Mouse (Mus musculus): Measurements from ENCODE around the gene Hacl1. TPM values are rescaled to one million over a fixed set of nuclear protein-coding genes. Genes with fewer than 3 reads are reported as not detected.
A peak's percentile ranks its signal among the peaks of the same experiment; 100 is the strongest.

The Hacl1 gene
- polyA plus RNA-seq, 1 experiment, result 4.3 TPM

DNA sequence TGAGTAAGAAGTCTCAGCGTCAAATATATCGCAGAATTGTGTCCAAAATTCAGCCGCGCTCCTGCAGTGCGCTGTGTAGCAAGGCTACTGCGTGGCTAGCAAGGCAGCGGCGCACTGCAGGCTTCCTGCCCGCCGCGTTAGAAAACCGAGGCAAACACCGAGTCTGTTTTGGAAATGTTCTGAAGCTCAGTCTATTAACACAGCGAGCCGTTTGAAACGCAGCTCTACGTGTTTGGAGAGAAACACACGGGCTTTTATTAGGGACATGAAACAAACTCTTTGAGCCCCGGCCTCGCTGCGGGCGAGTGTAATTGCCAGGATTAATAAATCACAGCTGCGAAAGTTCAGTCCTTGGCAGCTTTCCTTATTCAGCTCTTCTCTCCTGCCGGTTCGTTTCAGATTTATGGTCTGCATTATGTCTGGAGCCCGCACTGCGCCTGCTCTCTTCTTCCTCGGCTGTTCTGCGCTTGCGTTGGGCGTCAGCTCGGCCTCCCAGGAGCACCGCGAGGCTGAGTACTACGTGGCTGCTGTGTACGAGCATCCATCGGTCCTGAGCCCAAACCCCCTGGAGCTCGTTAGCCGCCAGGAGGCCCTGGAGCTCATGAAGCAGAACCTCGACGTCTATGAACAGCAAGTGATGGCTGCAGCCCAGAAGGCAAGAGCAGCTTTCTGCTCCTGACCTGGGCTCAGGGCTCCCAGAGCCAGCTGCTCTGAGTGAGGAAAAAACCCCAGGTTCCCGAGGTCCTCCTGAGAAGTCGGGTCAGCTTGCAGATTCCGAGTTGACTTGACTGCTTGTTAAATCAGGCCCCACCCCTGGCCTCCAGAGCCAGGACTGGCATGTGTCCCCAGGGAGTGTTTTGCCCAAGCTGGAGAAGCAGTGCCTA lies 20.8 kb upstream of the Hacl1 start:
- H3K4me3 ChIP-seq (ENCODE audit: low read depth, low read length), result peak overlapping the region; percentile 58
- WGBS, result 1% methylated on average over 44 of the region's 44 CpGs
- H3K36me3 ChIP-seq (ENCODE audit: control insufficient read depth, insufficient read depth, low read length), result no peaks in the 10 kb centered on the region
- TF ChIP-seq POLR2A (IDR thresholded peaks at IDR 0.05; ENCODE audit: low read depth, low read length) (no peak; the same call in 1 of the 2 replicates), CTCF (IDR thresholded peaks at IDR 0.05; ENCODE audit: extremely low read depth, insufficient read length, insufficient replicate concordance, low read depth, low read length) (no peak)
- H3K4me1 ChIP-seq (ENCODE audit: control insufficient read depth, insufficient read depth, insufficient read length, low read length), result peaks cover 13% of the 10 kb centered on the region; the same call in 1 of the 2 replicates
- peak overlapping the region; percentile 86 for H3K27ac ChIP-seq (ENCODE audit: insufficient read depth, low read depth, low read length)
- no peaks in the 10 kb centered on the region for H3K27me3 ChIP-seq (ENCODE audit: control insufficient read depth, insufficient read depth, low read length)

DNA sequence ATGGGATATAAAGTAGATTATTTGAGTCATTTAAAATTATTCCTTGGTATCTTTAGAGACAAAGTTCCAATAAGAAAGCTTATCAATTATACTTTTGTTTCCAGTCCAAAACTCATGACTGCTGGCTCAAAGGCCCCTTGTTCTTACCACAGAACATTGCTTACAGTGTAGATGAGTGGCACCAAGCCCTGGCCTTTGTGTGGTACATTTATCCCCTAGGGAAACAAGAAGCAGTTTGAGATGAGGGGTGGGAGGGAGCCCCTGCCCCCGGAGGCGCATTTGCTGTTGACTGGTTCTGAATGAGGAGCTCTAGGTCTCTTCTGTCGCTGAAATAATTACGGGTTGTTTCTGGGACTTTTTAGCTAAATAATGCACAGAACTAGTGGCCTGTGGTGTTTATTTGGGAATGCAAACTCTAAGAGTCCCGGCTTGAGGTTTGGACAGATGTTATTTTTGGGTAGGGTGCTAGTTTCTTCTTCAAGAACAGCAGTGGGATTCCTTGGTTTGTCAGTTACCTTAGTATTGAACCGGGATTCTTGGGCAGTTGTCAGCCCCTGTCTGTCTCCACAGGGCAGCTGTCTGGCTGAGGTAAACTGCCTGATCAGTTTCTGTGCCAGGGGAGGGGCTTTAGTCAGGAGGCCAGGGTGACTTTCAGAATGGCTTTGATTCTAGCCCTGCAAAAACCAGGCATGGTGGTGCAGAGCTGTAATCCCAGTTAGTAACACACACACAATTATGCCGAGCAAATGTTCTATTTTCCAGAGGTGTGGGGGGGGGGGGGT lies 19.4 kb upstream of the Hacl1 start:
- TF ChIP-seq POLR2A (IDR thresholded peaks at IDR 0.05; ENCODE audit: low read depth, low read length), result no peak
- peak overlapping the region; percentile 68 for H3K27ac ChIP-seq (ENCODE audit: insufficient read depth, low read depth, low read length)
- H3K4me1 ChIP-seq (ENCODE audit: control insufficient read depth, insufficient read depth, insufficient read length, low read length), result peaks cover 13% of the 10 kb centered on the region; the same call in 1 of the 2 replicates
- WGBS, result 77% methylated on average over 7 of the region's 7 CpGs
- H3K36me3 ChIP-seq (ENCODE audit: control insufficient read depth, insufficient read depth, low read length), result no peaks in the 10 kb centered on the region
- H3K27me3 ChIP-seq (ENCODE audit: control insufficient read depth, insufficient read depth, low read length), result no peaks in the 10 kb centered on the region
- no peak overlapping the region for H3K4me3 ChIP-seq (ENCODE audit: low read depth, low read length)

DNA sequence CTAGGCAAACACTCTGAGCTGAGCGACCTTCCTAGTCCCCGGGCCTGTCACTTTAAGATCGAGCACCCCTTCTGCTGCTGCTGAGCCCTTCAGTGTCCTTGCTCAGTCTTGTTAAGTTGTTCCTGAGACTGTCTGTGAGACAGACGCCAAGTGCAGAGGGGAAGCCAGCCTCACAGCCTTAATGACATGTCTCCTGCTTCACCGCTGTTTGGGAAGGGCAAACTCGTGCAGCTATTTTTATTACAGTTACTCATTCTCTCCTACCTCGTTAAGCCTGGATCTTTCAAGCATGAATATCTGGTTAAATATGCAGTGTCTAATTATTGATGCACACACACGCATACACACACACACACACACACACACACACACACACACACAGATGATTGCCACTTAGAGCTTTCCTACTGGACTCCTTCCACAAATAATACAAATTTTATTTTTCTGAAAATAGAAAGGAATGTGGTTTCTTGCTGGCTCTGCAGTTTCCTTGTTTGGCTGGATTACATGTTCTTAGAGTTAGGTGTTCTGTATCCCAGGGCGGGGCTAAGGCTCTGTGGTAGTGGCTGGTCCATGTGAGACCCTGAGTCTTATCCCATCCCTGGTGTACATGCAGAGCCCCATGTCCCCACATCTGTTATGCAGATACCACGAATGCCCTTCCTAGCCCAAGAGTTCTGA lies 18.6 kb upstream of the Hacl1 start:
- H3K27ac ChIP-seq (ENCODE audit: insufficient read depth, low read depth, low read length), result peak overlapping the region; percentile 47
- 68% methylated on average over 10 of the region's 10 CpGs for WGBS
- H3K36me3 ChIP-seq (ENCODE audit: control insufficient read depth, insufficient read depth, low read length), result no peaks in the 10 kb centered on the region
- H3K27me3 ChIP-seq (ENCODE audit: control insufficient read depth, insufficient read depth, low read length), result no peaks in the 10 kb centered on the region
- H3K4me3 ChIP-seq (ENCODE audit: low read depth, low read length), result no peak overlapping the region
- no peak for TF ChIP-seq CTCF (IDR thresholded peaks at IDR 0.05; ENCODE audit: extremely low read depth, insufficient read length, insufficient replicate concordance, low read depth, low read length)
- no peak for TF ChIP-seq POLR2A (IDR thresholded peaks at IDR 0.05; ENCODE audit: low read depth, low read length)
- peaks cover 13% of the 10 kb centered on the region; the same call in 1 of the 2 replicates for H3K4me1 ChIP-seq (ENCODE audit: control insufficient read depth, insufficient read depth, insufficient read length, low read length)

DNA sequence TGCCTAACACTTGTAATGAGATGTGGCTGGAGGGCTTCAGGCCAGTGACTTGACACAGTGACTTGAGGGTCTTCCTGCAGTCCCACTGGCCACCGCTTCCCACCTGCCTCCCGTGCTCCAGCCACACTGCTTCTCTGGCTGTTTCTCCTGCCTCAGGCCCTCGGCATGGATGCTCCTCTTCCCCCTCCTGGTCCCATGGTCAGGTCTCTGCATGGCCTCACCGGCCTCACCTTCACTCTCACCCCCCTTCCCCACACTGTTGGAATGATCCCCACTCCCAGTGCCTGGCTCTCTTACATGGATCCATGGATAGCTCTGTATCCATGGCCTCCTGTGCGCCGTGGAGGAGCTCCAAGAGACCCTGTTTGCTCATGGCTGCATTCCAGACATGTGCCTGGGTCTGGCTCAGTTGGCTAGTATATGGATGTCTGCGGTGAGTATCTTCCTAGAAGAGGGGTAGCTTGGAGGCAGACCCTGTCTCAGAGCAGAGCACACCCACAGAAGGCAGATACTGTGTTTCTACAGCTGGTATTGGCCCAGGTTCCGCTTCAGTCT lies 17.1 kb upstream of the Hacl1 start:
- peaks cover 10% of the 10 kb centered on the region; the same call in 1 of the 2 replicates for H3K4me1 ChIP-seq (ENCODE audit: control insufficient read depth, insufficient read depth, insufficient read length, low read length)
- WGBS, result 96% methylated on average over 8 of the region's 8 CpGs
- TF ChIP-seq CTCF (IDR thresholded peaks at IDR 0.05; ENCODE audit: extremely low read depth, insufficient read length, insufficient replicate concordance, low read depth, low read length) (no peak), POLR2A (IDR thresholded peaks at IDR 0.05; ENCODE audit: low read depth, low read length) (no peak)
- H3K27ac ChIP-seq (ENCODE audit: insufficient read depth, low read depth, low read length), result no peak overlapping the region
- no peak overlapping the region for H3K4me3 ChIP-seq (ENCODE audit: low read depth, low read length)
- no peaks in the 10 kb centered on the region for H3K27me3 ChIP-seq (ENCODE audit: control insufficient read depth, insufficient read depth, low read length)
- no peaks in the 10 kb centered on the region for H3K36me3 ChIP-seq (ENCODE audit: control insufficient read depth, insufficient read depth, low read length)

DNA sequence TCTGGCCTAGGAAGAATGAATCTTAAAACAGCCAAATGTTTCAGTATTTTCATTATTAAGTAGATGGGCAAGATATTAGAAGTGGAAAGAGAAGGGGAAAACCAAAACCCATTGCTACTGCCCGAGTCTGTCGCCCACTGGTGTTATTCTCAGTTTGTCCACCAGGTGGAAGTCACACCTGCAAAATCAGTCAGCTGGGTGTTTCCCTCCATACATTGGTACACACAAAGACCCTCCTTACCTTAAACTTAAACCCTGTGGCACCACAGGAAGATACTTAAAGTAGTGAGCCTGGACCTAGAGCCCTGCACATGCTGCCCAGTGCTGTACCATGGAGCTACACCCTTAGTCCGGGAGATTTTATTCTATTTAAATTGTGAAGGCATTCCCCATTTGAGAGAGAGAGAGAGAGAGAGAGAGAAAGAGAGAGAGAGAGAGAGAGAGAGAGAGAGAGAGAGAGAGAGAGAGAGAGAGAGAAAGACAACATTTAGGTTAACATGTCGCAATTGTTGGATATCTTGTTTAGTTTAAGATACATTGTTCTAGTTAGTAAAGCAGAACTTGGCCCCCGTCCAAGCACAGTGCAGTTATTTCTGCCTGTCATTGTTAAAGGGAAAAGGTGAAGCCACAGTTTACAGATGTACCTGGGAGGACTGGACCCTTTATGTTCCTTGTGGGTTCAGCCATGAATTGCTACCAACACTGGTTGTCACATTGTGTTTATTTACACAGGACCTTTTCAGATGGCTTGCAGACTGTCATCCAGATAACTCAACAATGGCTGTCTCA lies 16.0 kb upstream of the Hacl1 start:
- no peak overlapping the region for H3K27ac ChIP-seq (ENCODE audit: insufficient read depth, low read depth, low read length)
- 11% methylated on average over 5 of the region's 5 CpGs for WGBS
- peaks cover under 1% of the 10 kb centered on the region; the same call in 1 of the 2 replicates for H3K4me1 ChIP-seq (ENCODE audit: control insufficient read depth, insufficient read depth, insufficient read length, low read length)

DNA sequence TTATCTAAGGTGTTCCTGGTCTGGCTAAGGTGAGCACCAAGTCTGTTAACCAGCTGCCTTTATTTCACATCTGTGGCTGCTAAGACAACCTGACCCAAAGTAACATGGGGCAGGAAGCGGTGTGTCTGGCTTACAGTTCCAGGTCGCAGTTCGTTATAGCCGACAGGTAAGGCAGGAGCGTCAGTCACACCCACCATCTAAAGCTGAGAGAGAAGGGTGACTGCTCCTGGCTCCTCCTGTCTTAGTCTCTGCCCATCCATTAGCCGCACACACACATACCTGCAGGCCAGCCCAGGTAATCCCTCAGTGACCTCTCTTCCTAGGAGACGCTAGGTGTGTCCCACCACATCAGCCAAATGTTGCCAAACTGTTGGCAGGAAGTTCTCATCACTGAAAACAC lies 15.3 kb upstream of the Hacl1 start:
- no peaks in the 10 kb centered on the region for H3K27me3 ChIP-seq (ENCODE audit: control insufficient read depth, insufficient read depth, low read length)
- TF ChIP-seq CTCF (IDR thresholded peaks at IDR 0.05; ENCODE audit: extremely low read depth, insufficient read length, insufficient replicate concordance, low read depth, low read length) (no peak), POLR2A (IDR thresholded peaks at IDR 0.05; ENCODE audit: low read depth, low read length) (no peak)
- H3K4me3 ChIP-seq (ENCODE audit: low read depth, low read length), result no peak overlapping the region
- no peak overlapping the region for H3K27ac ChIP-seq (ENCODE audit: insufficient read depth, low read depth, low read length)
- H3K36me3 ChIP-seq (ENCODE audit: control insufficient read depth, insufficient read depth, low read length), result no peaks in the 10 kb centered on the region
- WGBS, result 52% methylated on average over 7 of the region's 7 CpGs
- H3K4me1 ChIP-seq (ENCODE audit: control insufficient read depth, insufficient read depth, insufficient read length, low read length), result no peaks in the 10 kb centered on the region

More for the DNA sequence above, 16.0 kb upstream of the Hacl1 start:
- no peak for TF ChIP-seq POLR2A (IDR thresholded peaks at IDR 0.05; ENCODE audit: low read depth, low read length)
- peak; percentile 75; the same call in 1 of the 2 replicates for TF ChIP-seq CTCF (IDR thresholded peaks at IDR 0.05; ENCODE audit: extremely low read depth, insufficient read length, insufficient replicate concordance, low read depth, low read length)
- no peaks in the 10 kb centered on the region for H3K27me3 ChIP-seq (ENCODE audit: control insufficient read depth, insufficient read depth, low read length)
- H3K36me3 ChIP-seq (ENCODE audit: control insufficient read depth, insufficient read depth, low read length), result no peaks in the 10 kb centered on the region
- H3K4me3 ChIP-seq (ENCODE audit: low read depth, low read length), result no peak overlapping the region

Data from small intestine, adult 2 months (tissue).